15 mouse cellular contexts compared by ENCODE assay signal in the genomic region with DNA sequence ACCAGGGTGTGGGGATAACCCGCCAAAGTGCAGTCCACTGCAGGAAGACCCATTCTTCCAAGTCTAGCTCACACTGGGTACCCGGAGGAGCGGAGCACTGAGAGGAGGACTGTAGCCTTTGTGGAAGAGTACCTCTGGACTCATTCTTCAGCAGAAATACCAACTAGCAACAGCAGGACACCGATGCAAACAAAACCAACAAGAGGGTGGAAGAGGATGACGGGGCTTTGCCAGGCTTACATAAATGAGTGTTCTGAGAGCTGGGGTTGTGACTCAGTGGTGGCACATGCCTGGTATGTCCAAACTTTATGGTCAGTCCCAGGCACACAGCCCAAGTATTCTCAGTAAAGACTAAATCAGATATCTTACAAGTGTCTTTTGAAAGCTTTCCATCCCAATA.
"Had no signal": no experiment of that assay in that cellular context is flagged by ENCODE, and none has a peak within 500 bp of the region (broad histone marks: within the 10 kb centered on the region; RNA-seq: fewer than 3 reads in every experiment).

No protein-coding gene starts in this region.

- H3K9ac ChIP-seq: liver, postnatal 0 days; lung, embryonic 15.5 days; midbrain, embryonic 13.5 days; midbrain, embryonic 15.5 days; neural tube, embryonic 12.5 days had no signal

- H3K9me3 ChIP-seq: lung, embryonic 15.5 days; megakaryocyte, embryonic 14.5 days; midbrain, embryonic 13.5 days; midbrain, embryonic 15.5 days; neural tube, embryonic 12.5 days had no signal

- H3K27me3 ChIP-seq: lung, embryonic 15.5 days; megakaryocyte, embryonic 14.5 days; midbrain, embryonic 13.5 days; midbrain, embryonic 15.5 days; neural tube, embryonic 12.5 days had no signal

- H3K27ac ChIP-seq: macrophage; midbrain, embryonic 13.5 days; midbrain, embryonic 15.5 days; neural tube, embryonic 12.5 days had no signal

- H3K4me3 ChIP-seq: lung, embryonic 15.5 days; megakaryocyte, embryonic 14.5 days; midbrain, embryonic 13.5 days; midbrain, embryonic 15.5 days; neural tube, embryonic 12.5 days had no signal

- DNase-seq: liver, postnatal 0 days; lung, adult 2 months; lung, postnatal 14 days; lung, postnatal 36 days; right cerebral cortex, postnatal 14 days; right cerebral cortex, postnatal 4 days; spleen, adult 18-20 months; thymus, postnatal 14 days; thymus, postnatal 36 days had no signal
